Mouse (Mus musculus) neutrophil, adult 59 days (primary cell): ENCODE measurements around the gene Gli3. TPM values are rescaled to one million over a fixed set of nuclear protein-coding genes. Genes with fewer than 3 reads are reported as not detected.

Source experiments
- total RNA-seq, 2 experiments: library from RNA; stranded (reverse); gene quantifications; 1 replicate in 1 of 2; 2 replicates in 1 of 2; pipeline ENCODE4 v1.2.4; 2023

The Gli3 gene
- total RNA-seq: not detected

GRCm38 (mm10) chr13:15462830-15463491 is at the start of gene Gli3:
TSS of gene Gli3 (plus strand) at chr13:15463235.

